Mouse (Mus musculus): Measurements from ENCODE around the gene Sp6. TPM values are rescaled to one million over a fixed set of nuclear protein-coding genes. Genes with fewer than 3 reads are reported as not detected.

Sp6 gene
- polyA plus RNA-seq, 1 experiment from 2014 or later, result 0.26 TPM

Small RNA genes lying within 50 kb of the gene (microRNA-seq; reads per million reads assigned to microRNA genes)
- 1.9 reads per million for gene Mir8103

Other genes with a start within 250 kb of the Sp6 start
- gene Snx11, start 235.8 kb upstream of the Sp6 start, polyA plus RNA-seq (2016; fragmentation: Nextera tagmentation; extraction: Ambion mirVana), result 31.0 and 40.3 TPM in 2 replicates
- gene Cbx1, start 224.3 kb upstream of the Sp6 start, polyA plus RNA-seq (2016; fragmentation: Nextera tagmentation; extraction: Ambion mirVana), result 168 and 172 TPM in 2 replicates
- 72.8 and 76.0 TPM in 2 replicates for gene Nfe2l1, start 183.4 kb upstream of the Sp6 start, polyA plus RNA-seq (2016; fragmentation: Nextera tagmentation; extraction: Ambion mirVana)
- 22.9 and 27.8 TPM in 2 replicates for gene Copz2, start 163.5 kb upstream of the Sp6 start, polyA plus RNA-seq (2016; fragmentation: Nextera tagmentation; extraction: Ambion mirVana)
- 102 and 106 TPM in 2 replicates for gene Cdk5rap3, start 96.9 kb upstream of the Sp6 start, polyA plus RNA-seq (2016; fragmentation: Nextera tagmentation; extraction: Ambion mirVana)
- gene Prr15l, start 85.3 kb upstream of the Sp6 start, polyA plus RNA-seq (2016; fragmentation: Nextera tagmentation; extraction: Ambion mirVana), result 0.58 and 0.60 TPM in 2 replicates
- 17.2 and 17.4 TPM in 2 replicates for gene Pnpo, start 69.4 kb upstream of the Sp6 start, polyA plus RNA-seq (2016; fragmentation: Nextera tagmentation; extraction: Ambion mirVana)
- 23.1 and 27.2 TPM in 2 replicates for gene Sp2, start 30.4 kb upstream of the Sp6 start, polyA plus RNA-seq (2016; fragmentation: Nextera tagmentation; extraction: Ambion mirVana)
- 26.0 and 28.0 TPM in 2 replicates for gene Scrn2, start 16.5 kb downstream of the Sp6 start, polyA plus RNA-seq (2016; fragmentation: Nextera tagmentation; extraction: Ambion mirVana)
- gene Lrrc46, start 28.0 kb downstream of the Sp6 start, polyA plus RNA-seq (2016; fragmentation: Nextera tagmentation; extraction: Ambion mirVana), result 2.3 and 3.2 TPM in 2 replicates
- gene Mrpl10, start 28.2 kb downstream of the Sp6 start, polyA plus RNA-seq (2016; fragmentation: Nextera tagmentation; extraction: Ambion mirVana), result 64.0 and 65.8 TPM in 2 replicates
- gene Osbpl7, start 37.2 kb downstream of the Sp6 start, polyA plus RNA-seq (2016; fragmentation: Nextera tagmentation; extraction: Ambion mirVana), result 8.2 and 8.7 TPM in 2 replicates
- 0.19 and 0.33 TPM in 2 replicates for gene Tbx21, start 101.9 kb downstream of the Sp6 start, polyA plus RNA-seq (2016; fragmentation: Nextera tagmentation; extraction: Ambion mirVana)
- 5.7 and 6.5 TPM in 2 replicates for gene Tbkbp1, start 138.1 kb downstream of the Sp6 start, polyA plus RNA-seq (2016; fragmentation: Nextera tagmentation; extraction: Ambion mirVana)
- 71.3 and 73.9 TPM in 2 replicates for gene Kpnb1, start 174.5 kb downstream of the Sp6 start, polyA plus RNA-seq (2016; fragmentation: Nextera tagmentation; extraction: Ambion mirVana)

Measured in forebrain, embryonic 12.5 days (tissue).